Mouse (Mus musculus) megakaryocyte, embryonic 14.5 days (primary cell): Measurements from ENCODE around the gene Nat8l.

Experiments used
- FLI1 ChIP-seq: IDR thresholded peaks from 2 replicates; pipeline ENCODE4 v1.6.1; 2012; ENCODE audit warnings: low read length, inconsistent platforms, mixed read lengths
- GATA1 ChIP-seq: IDR thresholded peaks from 3 replicates; pipeline ENCODE4 v1.6.1; 2012; ENCODE audit warnings: mixed read lengths, low read length, inconsistent platforms, borderline replicate concordance

- no peak for TF ChIP-seq FLI1
- no peak for TF ChIP-seq GATA1
Measured at GRCm38 (mm10) chr5:33954354-33954753, 41.4 kb upstream of the Nat8l start.
